Mouse (Mus musculus) layer of hippocampus, postnatal 25 days (tissue): ENCODE results near the gene Prex1. TPM values are rescaled to one million over a fixed set of nuclear protein-coding genes. Genes with fewer than 3 reads are reported as not detected.

Source experiments
- DNase-seq, 2 experiments: peaks; one replicate each; pipeline ENCODE4 v3.0.0; 2022; ENCODE audit warnings: mixed read lengths in 2 of 2, low spot score in 1 of 2; ENCODE audit errors: extremely low spot score in 1 of 2
- total RNA-seq, 2 experiments: library from RNA; stranded (reverse); gene quantifications; 2 replicates each; pipeline ENCODE4 v1.2.3; 2021

Gene Prex1
- total RNA-seq, 2 experiments from 2014 or later = 75.4 to 85.2 TPM

DNA sequence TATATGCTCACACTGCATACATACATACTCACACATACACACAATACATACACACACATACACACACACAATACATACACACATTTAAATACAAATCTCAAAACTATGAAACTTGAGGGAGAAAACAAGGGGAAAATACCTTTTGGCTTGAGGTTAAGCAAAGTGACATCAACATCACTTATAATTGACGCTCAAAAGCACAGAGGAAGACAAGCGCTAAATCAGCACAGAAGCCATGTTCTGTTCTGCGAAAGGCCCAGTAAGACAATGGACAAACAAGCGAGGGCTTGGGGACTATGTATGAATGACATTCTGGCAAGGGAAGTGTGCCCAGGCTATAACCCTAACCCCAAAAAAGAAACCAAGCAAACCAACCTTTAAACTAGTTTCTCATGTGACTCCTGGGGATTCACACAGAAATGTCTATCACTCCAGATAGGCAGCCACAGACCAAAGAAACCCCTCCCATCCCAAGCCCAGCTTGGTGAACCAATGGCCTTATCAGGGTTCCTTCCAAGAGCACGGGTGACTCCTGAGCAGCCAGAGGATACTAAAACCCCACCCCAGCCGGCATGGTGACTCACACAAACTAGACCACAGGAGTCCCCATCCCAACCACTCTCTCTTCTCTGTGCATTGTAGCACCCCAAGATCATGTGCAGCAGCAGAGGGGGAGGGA is 48.2 kb downstream of the Prex1 start:
- DNase-seq = no peak

DNA sequence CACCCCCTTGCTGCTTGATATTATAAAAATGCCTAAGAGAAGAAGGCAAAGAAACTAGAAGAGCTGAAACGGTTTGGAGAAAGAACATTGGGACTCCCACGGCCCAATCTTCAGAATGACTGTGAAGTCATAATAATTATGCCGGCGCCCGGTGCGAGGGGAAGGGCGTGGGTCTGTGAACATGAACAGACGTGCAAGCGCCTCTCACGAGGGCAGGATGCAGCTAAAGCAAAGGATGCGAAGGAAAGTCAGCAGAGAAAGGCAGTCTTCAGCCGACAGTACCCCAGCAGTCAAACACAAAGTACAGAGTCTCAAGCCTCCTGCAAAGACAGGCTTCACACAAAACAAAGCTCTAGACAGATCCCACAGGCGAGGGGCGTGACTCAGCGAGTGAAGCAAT is 49.1 kb downstream of the Prex1 start:
- DNase-seq = no peak

DNA sequence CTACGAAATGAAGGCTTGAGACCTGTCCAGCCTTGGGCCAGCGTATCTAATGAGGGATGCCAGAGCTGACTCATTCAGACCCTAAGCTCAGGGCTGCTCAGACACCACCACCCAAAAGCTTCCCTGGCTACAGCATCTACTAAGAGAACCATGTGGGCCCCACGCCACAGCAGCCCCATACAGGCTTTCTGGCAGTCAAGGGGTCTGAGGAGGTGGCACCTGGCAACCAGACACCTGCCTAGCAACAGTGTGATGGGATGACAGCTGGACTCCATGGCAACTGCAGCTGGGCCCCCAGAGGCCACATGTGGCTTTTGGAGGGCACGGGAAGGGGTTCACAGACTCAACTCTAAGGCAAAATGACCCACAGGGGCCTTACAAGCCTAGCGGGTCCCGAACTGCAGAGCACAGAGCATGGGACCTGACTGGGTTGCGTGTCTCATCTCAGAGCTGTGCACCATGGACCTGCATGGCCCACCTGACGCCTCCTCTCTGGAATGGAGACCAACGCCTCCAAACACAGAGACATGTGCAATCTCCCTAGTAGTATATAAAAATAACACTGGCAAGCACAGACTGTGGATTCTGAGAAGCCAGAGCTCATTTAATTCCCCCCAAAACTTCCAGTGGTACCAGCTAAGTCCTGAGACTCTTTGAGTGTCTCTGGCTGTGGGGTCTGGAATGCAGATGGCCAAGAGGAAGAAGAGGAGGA is 50.2 kb downstream of the Prex1 start:
- DNase-seq = no peak

DNA sequence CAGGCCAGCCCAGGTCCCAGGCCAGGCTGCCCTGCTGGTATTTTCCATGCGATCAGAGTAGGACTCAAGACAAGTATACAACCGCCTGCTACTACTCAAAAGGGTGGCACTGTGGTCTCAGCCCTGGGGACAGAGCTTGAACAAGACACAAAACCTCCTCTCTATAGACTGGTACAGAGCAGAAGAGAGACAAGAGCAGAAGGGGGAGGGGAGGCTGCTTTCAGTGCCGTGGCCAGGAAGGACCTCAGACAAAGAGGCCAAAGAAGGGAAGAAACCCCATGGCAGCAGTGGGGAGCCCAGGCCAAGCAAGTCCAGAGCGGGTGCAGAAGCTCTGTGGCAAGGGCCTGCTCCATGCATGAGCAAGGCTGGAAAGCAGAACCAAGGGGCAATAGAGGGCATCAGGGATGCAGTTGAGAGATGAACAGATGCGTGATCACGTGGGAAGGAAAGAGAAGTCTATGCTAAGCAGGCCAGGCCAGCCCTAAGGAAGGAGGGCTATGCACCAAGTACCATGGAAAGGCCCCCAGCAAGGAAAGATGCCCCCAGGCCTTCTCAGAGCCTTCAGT is 51.0 kb downstream of the Prex1 start:
- no peak for DNase-seq

DNA sequence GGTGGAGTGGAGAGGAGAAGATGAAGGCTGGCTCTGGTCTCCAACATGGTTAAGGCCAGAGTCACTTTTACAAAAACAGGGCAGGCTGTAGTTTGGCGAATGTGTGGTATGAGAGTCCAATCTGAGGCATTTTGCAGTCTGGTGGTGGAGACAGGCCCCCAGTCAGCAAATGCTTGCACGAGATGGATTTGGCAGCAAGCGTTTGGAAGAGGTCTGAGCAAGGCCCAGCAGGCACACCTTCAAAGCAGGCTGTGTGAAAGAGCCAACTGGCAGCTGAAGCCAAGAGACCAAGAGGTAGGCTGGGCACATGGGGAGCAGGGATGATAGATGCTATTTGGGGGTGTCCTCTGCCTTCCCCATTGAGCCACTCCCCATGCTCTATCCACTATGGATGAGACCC is 51.7 kb downstream of the Prex1 start:
- no peak for DNase-seq

DNA sequence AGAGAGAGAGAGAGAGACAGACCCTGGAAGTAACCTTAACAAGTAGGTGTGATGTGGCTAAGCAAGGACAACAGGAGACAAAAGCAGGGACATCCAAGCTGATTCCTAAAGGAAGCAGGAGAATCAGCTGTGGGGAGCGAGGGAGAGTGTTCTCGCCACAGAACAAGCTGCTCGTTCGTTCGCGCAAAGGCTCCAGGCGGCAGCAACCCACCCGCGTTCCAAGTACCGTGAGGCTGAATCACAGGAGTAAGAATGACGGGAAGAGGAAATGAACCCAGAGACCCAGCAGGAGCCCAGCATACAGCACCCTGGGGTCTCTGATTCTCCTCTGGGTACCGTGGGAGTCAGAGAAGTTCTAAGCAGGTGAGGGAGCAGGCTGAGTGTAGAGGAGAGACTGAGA is 52.1 kb downstream of the Prex1 start:
- no peak for DNase-seq

DNA sequence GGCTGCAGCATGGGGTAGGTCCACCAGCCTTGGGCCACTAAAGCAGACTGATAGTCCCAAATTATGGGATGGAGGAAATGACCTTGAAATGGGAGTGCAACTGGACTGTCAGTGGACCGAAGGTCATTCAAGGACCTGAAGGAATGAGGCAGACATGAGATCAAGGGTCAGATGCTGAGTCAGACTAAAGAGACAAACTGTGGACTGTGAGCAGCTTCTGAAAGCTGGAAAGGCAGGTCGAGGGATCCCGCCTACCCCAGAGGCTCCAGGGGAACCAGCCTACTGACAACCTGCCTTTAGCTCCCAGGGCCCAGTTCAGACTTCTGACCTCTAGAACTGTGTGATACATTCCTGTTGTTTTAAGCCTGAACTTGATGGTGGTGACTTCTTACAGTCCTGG is 55.3 kb downstream of the Prex1 start:
- DNase-seq = no peak

DNA sequence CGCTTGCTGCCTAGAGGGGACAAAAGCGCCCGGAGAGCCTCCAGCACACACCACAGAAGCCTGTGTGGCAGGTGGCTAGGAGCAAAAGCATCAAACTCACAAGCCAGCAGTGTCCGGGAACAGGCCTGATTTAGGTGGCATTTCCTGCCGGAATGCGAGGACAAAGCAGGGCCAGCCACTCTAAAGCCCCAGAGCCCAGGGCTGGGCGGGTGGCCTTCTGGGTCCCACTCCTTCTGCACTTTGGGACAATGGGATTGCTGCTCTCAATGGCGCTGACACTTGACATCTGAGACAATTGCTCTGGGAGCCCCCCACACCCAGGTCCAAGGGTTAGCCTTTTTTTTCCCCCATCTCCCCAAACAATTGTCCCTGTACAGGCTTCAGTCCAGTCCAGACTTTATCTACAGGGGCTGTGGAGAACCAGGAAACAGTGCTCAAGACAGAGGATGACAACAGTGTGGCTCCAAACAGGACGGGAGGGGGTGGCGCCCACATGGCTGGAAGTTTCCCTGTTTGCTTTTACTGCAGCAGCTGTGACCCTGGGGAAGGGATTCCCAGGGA is 56.1 kb downstream of the Prex1 start:
- no peak for DNase-seq

DNA sequence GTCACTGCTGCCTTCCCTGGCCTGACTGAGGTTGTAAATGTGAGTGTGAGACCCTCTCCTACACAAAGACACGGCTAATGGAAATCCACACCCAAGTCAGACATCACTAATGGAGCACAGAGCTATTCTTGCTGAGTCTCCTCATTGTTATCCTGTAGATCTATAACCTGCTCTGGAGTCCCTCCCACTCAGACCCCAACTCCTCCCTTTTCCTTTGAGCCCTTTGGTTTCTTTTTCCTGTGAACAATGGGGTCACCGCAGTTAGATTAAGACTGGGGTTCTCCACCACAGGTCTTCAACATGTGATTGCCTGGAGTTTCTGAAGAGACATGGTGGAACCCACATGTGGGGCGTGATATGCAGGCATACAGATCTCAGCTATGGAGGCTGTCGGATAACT is 57.0 kb downstream of the Prex1 start:
- no peak for DNase-seq

DNA sequence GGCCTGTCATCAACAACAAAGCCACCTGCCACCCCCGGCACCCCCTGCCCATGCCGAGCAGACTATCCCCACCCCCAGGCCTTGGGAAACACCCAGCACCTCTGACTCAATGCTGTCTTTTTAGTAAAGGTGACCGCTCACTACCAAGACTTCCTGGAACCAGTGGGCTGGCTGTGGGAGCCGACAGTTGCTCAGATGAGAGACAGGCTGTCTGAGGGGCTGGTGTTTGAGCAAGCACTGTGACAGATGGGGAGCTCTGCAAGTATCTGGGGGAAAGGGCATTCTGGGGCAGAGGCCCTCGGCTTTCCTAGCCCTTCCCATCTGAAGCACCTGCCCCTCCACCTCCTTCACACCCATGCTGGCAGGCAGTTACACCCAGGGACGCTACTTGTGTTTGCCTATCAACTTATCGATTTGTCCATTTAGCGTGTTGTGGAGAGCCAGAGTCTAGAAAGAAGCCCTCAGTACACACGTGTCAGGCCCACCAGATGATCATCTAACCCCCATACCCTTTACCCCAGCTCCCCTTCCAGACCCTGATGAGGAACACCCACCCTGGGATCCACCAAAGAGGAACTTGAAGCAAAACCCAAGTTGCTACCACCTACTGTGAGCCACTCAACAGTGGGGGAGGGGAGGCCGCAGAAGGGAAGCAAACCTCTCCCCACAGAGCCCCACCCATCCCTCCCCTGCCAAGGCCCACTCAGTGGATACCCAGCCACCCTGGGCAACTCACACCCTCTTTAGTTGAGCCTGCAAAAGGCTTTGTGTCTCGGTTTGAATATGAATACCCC is 57.7 kb downstream of the Prex1 start:
- no peak for DNase-seq

DNA sequence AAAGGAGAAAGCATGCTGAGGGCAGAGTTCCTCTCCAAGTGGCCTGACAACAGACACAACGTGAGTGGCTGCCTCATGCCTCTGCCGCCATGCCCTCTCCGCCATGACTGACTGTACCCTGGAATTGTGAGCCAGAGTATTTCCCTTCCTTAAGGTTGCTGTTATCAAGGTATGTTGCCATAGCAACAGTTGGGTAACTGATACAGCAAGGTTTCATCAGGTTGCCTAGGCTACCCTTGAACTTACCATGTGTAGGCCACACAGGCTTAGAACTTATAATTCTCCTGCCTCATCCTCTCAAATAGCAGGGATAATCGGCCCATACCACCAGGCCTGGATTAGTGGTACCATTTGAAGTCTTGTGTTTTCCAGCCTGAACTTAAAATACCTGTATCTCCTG is 58.3 kb downstream of the Prex1 start:
- DNase-seq = no peak

DNA sequence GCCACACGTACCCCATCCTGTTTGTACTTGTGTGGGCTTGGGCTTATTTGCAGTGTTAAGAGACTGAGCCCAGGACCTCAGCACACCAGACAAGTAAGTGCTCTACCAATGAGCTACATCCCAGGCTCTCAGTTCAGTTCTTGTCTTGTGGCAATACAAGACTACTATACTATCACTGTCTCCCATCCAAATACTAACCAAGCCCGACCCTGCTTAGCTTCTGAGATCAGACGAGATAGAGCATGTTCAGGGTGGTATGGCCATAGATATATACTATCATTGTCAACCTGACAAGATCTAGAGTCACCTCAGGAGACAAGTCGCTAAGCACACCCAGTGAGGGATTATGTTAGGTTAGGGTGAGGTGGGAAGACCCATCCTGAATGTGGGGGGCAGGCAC is 58.8 kb downstream of the Prex1 start:
- no peak for DNase-seq

DNA sequence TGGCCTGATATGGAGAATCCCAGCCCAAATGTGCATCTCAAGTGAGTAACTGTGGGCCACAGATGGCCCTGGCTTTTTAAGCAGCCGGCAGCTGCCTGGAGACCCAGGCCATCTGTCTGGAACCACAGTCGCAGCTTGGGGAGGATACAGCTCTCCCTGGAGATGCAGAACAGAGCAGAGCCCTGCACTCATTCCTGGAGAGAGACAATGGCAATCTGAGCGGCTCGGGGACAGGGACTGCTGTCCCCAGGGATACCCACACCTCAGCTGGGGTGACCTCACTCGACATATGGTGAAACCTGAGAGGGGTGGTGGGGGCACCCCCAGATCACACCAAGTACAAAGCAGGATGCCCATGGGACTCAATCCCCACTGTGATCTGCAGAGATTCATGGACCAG is 60.1 kb downstream of the Prex1 start:
- DNase-seq = no peak

DNA sequence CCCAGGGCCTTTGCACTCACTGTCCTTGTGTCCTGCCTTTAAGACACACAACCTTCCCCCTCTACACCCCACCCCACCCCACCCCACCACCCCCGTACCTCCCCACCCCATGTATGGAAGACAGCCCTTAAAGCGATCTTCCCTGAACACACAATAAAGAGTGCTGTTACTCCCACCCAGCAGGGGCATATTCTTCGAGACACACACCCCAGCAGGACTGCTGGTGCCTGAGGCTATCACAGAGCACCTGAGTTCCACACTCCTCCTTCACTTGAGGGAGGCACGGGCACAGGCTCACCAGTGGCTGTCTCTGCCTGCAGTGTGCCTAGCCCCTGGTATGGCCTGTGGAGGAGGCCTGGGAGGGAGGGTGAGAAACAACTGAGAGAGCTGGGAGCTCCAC is 61.0 kb downstream of the Prex1 start:
- no peak for DNase-seq

DNA sequence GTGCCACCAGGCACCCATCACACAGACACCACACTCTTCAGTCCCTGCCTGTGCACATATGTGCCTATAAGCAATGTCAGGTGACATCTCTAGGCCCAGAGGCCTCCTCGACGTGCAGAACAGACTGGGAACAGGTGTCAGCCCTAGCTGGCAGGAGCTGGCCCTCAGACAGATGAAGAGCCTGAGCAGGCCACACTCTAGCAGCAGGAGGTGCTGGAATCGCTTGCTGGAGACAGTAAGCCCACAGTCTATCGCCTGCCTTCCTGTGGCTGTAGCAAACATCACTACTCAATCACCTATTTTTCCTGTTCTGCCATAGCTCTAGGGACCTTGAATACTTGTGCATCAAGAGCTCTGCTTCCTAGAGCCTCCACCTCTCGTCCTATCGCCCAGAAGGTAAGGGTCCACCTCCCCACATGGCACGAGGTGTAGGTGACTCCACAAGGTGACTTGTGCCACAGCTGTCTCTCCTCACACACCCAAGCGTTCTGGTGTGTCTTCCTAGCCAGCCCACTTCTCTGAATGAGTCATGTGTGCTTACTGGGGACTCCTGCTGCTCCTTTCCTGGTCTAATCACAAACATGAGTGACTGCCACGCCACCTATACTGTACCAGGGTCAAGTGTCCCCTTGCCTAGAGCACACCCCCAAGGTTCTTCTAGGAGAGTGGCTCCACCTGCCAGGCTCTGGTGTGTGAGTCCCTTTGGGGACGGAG is 62.2 kb downstream of the Prex1 start:
- no peak for DNase-seq

DNA sequence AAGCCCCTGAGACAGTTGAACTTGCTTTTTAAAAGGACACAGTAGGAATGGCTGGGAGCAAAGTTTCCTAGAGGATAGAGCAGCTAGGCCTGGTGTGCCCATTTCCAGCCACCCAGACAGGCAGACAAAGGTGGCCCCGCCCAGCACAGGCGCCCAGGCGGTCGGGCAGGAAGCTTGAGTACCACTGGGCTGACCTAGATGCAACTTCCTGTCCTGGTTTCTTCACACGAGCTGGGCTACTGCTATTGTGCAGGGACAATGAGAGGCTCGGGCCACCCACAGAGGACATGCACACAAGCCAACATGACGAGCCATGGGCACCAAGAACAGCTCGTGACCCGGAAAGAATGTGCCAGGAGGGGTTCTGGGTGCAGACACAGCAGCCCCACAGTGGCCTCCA is 63.2 kb downstream of the Prex1 start:
- DNase-seq = no peak

DNA sequence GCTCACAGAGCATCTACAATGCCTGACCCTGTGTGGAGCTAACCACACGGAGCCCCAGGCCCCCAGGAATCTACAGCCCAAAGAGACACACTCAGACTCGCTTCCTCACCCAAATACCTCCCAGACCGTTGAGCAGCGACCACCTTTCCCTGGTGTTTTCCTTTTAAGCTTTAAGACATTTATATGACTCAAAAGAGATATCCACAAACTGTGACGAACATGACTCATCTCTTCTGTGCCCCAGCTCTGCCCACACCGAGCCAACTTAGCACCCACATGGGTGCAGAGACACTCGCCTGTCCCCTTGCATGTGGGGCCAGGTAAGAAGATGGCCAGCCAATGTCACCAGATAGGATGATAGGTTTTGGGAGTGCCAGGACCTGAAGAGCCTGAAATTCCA is 66.4 kb downstream of the Prex1 start:
- no peak for DNase-seq

DNA sequence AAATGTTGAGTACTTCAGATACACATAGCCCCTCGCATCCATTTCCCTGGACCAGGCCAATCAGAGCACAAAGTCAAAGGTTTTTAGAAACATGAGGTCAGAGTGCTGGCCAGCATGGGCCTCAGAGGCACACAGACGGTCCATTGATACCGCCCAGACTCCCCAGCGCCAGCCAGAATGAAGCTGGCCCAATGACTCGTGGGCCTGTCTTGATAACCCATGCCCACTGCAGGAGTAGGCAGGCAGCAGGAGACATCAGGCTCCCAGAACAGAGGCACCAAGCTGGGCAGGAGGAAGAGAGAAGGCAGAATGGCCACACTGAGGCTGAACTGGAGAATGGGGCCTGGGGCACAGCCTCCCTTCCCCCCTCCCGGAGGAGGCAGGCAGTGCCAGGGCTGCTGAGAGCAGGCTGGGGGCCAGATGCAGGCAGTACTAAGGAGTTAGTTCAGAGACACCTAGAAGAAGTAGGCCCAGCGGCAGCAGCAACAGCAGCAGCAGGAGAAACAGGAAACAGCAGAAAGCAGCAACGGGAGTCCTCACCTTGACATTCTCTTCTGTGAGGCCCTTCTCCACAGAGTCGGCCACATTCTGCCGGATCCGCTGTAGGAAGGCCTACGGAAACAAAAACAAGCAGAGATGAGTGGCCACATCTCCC is 67.1 kb downstream of the Prex1 start:
- DNase-seq = no peak

DNA sequence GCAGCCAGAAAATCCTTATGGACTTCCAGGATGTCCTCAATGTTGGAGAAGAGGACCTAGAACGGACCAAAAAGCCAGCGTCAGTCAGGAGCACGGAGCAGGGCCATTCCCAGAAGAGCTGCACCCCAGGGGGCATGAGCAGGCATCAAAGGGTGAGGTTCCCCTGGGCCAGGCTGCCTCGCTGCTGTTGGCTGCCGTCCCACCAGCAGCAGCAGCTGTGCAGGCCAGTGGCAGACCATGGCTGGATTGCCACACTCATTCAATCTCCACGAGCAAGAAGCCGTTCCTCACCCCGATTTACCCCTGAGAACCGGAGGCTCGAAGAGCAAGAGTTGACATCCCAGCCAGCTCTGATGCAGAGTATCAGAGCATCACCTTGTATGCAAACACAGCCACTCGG is 68.8 kb downstream of the Prex1 start:
- no peak for DNase-seq

DNA sequence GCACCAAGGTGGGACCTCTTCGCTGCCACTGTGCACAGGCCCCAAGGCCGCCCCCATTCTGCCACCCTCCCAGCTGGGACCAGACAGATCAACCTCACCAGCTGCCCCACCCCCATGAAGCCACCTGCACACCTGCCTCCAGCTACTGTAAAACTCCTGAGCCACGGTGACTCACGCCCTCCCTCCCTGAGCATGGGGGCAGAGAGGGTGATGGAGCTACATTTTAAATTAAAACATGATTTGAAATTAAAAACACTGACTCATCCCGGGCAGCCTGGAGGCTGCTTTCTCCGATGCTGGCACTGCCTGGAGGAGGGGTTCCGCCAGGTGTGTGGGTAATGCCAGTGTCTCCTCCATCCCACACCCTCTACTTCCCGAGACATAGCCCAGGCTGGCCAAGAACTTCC is 71.0 kb downstream of the Prex1 start:
- DNase-seq = no peak
